Mouse (Mus musculus) layer of hippocampus, postnatal 25 days (tissue): ENCODE data around the gene Olfr808. TPM values are rescaled to one million over a fixed set of nuclear protein-coding genes. Genes with fewer than 3 reads are reported as not detected.

Source experiments
- DNase-seq, 2 experiments: peaks; one replicate each; pipeline ENCODE4 v3.0.0; 2022; ENCODE audit warnings: mixed read lengths in 2 of 2, low spot score in 1 of 2; ENCODE audit errors: extremely low spot score in 1 of 2
- microRNA-seq, 2 experiments: library from miRNA; unstranded; fragments of <30 nt; microRNA quantifications; one replicate each; pipeline ENCODE4 v1.2.0; 2021
- total RNA-seq, 2 experiments: library from RNA; stranded (reverse); gene quantifications; 2 replicates each; pipeline ENCODE4 v1.2.3; 2021

Gene Olfr808
- not detected for total RNA-seq

DNA sequence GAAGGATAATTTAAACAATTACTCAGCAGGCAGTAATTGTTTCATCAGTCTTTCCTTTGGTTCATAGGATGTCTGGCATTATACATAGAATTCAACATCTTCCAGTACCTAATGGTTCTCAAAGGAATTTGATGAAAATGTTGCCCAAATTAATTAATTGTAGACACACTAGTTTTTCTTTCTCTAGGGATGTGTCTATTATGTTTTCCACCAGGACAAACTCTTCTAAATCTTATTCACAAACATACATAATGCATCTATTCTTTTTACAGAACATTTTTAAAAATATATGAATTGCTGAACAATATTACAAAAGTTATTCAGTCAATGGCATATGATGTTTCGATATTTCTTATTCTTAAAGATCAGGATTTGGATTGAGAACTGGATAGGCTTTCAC is at the start of gene Olfr808:
Gene Olfr808, plus strand, starts transcription at position 301 of the 400 bp plus-strand sequence.
- DNase-seq = no peak

DNA sequence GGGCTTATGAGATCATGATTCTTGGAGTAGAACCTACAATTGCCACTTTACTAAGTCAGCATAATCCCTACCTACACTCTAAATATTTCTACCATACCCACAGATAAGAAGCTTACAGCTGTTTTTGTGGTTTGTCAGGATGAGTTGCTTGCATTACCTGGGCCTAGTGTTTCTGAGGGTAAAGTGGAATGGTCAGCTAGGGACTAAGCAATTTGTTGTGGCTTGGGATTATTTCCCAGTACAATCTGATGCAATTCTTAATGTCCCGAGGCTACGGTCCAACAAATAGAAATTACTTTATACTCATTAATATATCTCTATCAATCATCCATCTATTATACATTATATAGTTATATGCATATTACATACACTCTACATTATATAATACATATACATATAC is 36.0 kb upstream of the Olfr808 start, which contains the start of gene Olfr805:
Gene Olfr805, minus strand, starts transcription at position 101 of the 400 bp plus-strand sequence.
- DNase-seq = no peak

DNA sequence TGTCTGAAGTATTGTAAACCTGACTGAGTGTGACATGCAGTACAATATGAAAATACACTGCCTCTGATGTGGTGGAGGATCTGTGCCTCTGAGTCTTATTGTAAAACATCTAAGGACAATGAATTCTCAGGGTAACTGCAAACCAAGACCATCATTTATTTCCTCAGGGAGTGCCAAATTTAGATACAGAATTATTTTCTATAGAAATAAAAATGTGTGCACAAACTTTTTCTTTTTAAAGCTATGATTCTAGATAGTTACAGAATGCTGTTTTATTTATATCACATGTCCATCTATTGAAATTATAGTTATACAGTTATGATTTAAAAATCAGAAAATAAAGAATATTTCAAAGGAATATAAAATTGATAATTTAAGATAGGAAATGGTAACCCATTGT is 23.5 kb upstream of the Olfr808 start, which contains the start of gene Olfr806:
Gene Olfr806, minus strand, starts transcription at position 101 of the 400 bp plus-strand sequence.
- no peak for DNase-seq

DNA sequence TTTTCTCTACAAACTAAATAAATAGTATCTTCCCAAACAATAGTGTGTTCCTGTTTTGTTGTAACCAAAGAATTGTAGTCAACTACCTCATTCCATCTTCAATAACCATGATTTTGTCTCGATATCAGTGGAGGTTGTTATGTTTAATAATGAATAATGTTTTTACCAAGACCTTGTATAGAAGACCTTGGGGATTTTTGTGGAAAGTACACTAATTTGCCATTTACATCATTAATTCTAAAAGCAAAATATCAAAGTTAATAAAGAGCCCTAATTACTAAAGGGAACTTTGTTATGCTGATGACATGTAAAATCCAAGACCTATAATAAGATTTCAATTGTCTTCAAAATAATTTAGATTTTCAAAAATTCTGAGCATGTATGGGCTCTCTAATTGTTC is 7.6 kb upstream of the Olfr808 start, which contains the start of gene Olfr807:
Gene Olfr807, minus strand, starts transcription at position 101 of the 400 bp plus-strand sequence.
- DNase-seq = no peak

DNA sequence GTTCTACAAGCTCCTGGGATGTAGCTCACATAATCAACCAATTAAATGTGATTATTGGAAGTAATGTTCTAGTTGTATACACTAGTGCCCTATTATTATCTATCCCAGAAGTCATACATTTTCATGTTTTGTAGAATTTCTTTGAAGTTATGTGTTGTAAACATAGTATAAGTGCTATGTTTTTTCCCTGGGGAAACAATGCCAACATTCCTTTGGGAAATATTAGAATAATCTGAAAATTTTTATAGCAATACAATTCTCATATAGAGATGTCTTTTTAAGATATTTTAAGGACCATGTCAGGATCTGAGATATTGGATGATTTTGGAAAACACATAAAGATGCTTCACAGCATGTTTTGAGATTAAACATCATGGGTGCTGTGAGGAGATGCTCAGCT is 9.1 kb downstream of the Olfr808 start, which contains the start of gene Olfr809:
Gene Olfr809, plus strand, starts transcription at position 301 of the 400 bp plus-strand sequence.
- no peak for DNase-seq

DNA sequence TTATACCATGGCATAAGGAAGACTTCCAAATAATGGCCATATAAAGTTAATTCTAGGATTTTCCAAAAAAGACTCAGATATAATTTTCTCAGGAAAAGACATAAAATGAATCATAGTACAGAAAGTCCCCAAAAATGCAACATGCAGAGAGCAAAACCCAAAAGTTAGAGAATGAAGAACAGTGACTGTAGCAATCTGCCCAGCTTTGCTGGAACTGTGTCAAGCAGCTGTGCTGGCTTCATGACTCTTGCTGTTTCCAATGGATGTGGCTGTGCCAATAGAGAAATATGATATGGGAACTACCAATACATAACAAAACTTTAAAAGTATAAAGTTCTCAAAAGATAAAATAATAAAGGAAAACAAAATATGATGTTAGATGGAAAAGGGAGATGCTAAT is 12.8 kb downstream of the Olfr808 start:
- DNase-seq = no peak

DNA sequence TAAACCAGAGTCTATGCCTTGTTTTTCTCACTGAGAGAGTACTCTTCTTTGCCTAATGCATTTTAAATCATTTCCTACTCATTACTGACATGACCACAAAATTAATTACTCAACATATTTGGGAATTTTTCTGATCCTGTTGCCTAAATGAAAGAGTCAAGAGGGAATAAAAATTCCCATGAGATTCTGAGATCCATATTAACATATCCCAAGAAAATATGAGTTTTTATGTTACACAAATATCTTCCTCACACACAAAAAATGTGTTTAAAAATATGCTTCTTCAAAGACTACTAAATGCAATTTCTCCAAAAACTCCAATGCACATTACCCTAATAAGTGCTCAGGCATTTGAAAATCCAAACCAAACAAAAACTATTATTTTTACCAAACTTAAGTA is 29.5 kb downstream of the Olfr808 start, which contains the start of gene Olfr810:
Gene Olfr810, minus strand, starts transcription at position 101 of the 400 bp plus-strand sequence.
- DNase-seq = no peak

DNA sequence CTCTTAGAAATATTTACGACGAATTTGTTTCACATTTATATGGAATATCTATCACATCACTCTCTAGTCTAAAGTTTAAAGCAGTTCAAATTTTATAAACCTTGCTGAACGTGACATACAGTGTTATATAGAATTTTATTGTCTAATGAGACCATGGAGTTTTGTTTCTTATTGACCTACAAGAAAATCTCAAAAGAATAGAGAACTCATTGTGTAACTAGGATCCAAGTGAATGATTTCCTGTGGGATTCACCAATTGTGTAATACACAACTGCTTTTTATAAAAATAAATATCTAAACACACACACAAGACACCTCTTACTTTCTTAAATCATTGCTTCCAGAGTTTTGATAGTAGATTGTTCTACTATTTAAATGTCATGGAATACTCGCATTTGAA is 39.0 kb downstream of the Olfr808 start, which contains the start of gene Olfr811:
Gene Olfr811, minus strand, starts transcription at position 101 of the 400 bp plus-strand sequence.
- DNase-seq = no peak

Small RNAs within 50 kb of the gene (microRNA-seq; reads per million reads assigned to microRNA genes)
- gene Gm24485 = 0 reads per million in 2 experiments

Other genes starting within 250 kb of the Olfr808 start
- gene Olfr791, start 243.7 kb upstream of the Olfr808 start, total RNA-seq = not detected
- not detected for gene Olfr792, start 226.3 kb upstream of the Olfr808 start, total RNA-seq
- not detected for gene Olfr794, start 197.8 kb upstream of the Olfr808 start, total RNA-seq
- not detected for gene Olfr796, start 152.9 kb upstream of the Olfr808 start, total RNA-seq
- not detected for gene Olfr798, start 137.5 kb upstream of the Olfr808 start, total RNA-seq
- gene Olfr799, start 128.0 kb upstream of the Olfr808 start, total RNA-seq = not detected
- not detected for gene Olfr800, start 107.8 kb upstream of the Olfr808 start, total RNA-seq
- gene Olfr801, start 91.6 kb upstream of the Olfr808 start, total RNA-seq = not detected
- gene Olfr802, start 77.3 kb upstream of the Olfr808 start, total RNA-seq = not detected
- gene Olfr803, start 71.2 kb upstream of the Olfr808 start, total RNA-seq = not detected
- not detected for gene Olfr804, start 62.3 kb upstream of the Olfr808 start, total RNA-seq
- gene Olfr805, start 36.1 kb upstream of the Olfr808 start, total RNA-seq = not detected
- not detected for gene Olfr806, start 23.6 kb upstream of the Olfr808 start, total RNA-seq
- not detected for gene Olfr807, start 7.7 kb upstream of the Olfr808 start, total RNA-seq
- not detected for gene Olfr809, start 9.2 kb downstream of the Olfr808 start, total RNA-seq
- not detected for gene Olfr810, start 29.4 kb downstream of the Olfr808 start, total RNA-seq
- gene Olfr811, start 38.9 kb downstream of the Olfr808 start, total RNA-seq = not detected
- gene Olfr812, start 80.6 kb downstream of the Olfr808 start, total RNA-seq = not detected
- not detected for gene Olfr813, start 89.9 kb downstream of the Olfr808 start, total RNA-seq
- gene Olfr814, start 114.4 kb downstream of the Olfr808 start, total RNA-seq = not detected
- not detected for gene Olfr815, start 140.4 kb downstream of the Olfr808 start, total RNA-seq
- not detected for gene Olfr816, start 150.1 kb downstream of the Olfr808 start, total RNA-seq
- gene Olfr818, start 183.6 kb downstream of the Olfr808 start, total RNA-seq = not detected
- gene Olfr819, start 201.8 kb downstream of the Olfr808 start, total RNA-seq = not detected
- gene Olfr247, start 210.7 kb downstream of the Olfr808 start, total RNA-seq = not detected
- not detected for gene Gm10310, start 219.6 kb downstream of the Olfr808 start, total RNA-seq
- not detected for gene Olfr820, start 247.1 kb downstream of the Olfr808 start, total RNA-seq